Mouse (Mus musculus): Measurements from ENCODE around the gene Fanca. TPM values are rescaled to one million over a fixed set of nuclear protein-coding genes. Genes with fewer than 3 reads are reported as not detected.

Fanca gene
- polyA plus RNA-seq, 1 experiment from 2014 or later: 29.8 TPM

DNA sequence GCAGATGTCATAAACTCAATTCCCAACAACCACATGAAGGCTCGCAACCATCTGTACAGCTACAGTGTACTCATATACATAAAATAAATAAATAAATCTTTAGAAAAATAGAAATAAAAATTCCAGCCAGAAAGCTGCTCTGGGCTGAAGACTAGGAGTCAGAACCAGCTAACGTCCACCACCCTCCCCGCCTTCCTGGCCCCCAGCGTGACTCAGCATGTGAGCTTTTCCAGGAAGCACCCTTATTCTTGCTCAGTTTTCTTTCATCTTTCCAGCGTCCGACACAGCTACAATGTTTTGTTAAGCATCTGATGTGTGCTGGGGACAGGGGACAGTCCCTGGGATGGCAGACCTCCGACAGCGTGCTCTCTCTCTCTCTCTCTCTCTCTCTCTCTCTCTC is 26.8 kb upstream of the Fanca start:
- H3K27me3 ChIP-seq (replicated peaks; ENCODE audit: control insufficient read depth, insufficient read depth, low read length): no peaks in the 10 kb centered on the region
- no peak overlapping the region for H3K27ac ChIP-seq (ENCODE audit: low read depth)
- DNase-seq (ENCODE audit: low spot score) (no peak), ATAC-seq (replicated peaks; ENCODE audit: low FRiP score, low TSS enrichment, low read depth) (no peak)
- H3K9me3 ChIP-seq (ENCODE audit: control insufficient read depth, low read length): no peaks in the 10 kb centered on the region
- H3K36me3 ChIP-seq (ENCODE audit: control insufficient read depth, insufficient read depth, low read length): no peaks in the 10 kb centered on the region
- WGBS: 86% methylated on average over 8 of the region's 8 CpGs
- no peak overlapping the region for H3K4me3 ChIP-seq (ENCODE audit: low read depth, low read length)
- no peak overlapping the region for H3K9ac ChIP-seq (ENCODE audit: low read length)
- no peak overlapping the region for H3K4me2 ChIP-seq (ENCODE audit: low read length)
- H3K4me1 ChIP-seq (replicated peaks; ENCODE audit: control insufficient read depth, insufficient read depth, low read length): peaks cover 11% of the 10 kb centered on the region

DNA sequence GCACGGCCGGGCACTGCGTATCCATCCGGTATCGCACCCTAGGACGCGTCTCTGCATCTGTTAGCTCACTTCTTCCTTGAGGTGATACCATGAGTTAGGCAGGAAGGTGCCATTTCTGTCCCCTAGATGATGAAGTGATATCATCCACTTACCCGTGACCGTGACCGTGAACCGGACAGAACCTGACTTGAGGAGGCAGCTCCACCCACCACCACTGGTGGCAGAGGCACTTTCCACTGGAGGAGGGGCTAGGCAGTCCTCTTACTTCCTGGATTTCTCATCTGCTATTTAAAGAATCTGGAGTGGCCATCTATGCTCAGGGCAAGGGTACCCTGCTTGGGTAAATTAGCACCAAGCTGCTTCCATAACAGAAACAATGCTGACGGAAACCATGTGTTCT is 25.0 kb upstream of the Fanca start:
- no peak overlapping the region for H3K27ac ChIP-seq (ENCODE audit: low read depth)
- H3K9ac ChIP-seq (ENCODE audit: low read length): no peak overlapping the region
- H3K4me2 ChIP-seq (ENCODE audit: low read length): no peak overlapping the region
- 80% methylated on average over 12 of the region's 12 CpGs for WGBS
- DNase-seq (ENCODE audit: low spot score) (no peak), ATAC-seq (replicated peaks; ENCODE audit: low FRiP score, low TSS enrichment, low read depth) (no peak)
- no peak overlapping the region for H3K4me3 ChIP-seq (ENCODE audit: low read depth, low read length)
- no peaks in the 10 kb centered on the region for H3K36me3 ChIP-seq (ENCODE audit: control insufficient read depth, insufficient read depth, low read length)
- no peaks in the 10 kb centered on the region for H3K9me3 ChIP-seq (ENCODE audit: control insufficient read depth, low read length)
- no peaks in the 10 kb centered on the region for H3K27me3 ChIP-seq (replicated peaks; ENCODE audit: control insufficient read depth, insufficient read depth, low read length)
- peaks cover 7% of the 10 kb centered on the region for H3K4me1 ChIP-seq (replicated peaks; ENCODE audit: control insufficient read depth, insufficient read depth, low read length)

DNA sequence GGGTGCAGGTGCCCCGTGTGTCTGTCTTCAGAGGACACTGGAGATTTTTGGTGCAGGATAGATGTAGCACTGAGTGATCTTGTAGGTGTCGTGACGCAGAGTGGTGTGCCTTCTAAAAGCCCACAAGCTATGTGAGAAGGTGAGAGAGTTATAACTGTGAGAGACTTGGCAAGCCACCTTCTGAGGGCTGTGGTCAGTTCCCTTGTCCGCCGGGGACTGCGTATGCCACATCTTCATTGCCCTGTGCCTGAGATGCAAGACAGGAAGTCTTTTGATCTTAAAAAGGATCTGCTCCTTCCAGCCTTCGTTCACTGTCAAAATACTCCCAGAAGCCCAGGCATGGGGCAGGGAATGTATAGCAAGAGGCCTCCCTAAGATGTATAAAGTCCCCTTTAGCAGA is 24.5 kb upstream of the Fanca start:
- DNase-seq (ENCODE audit: low spot score): no peak
- no peak overlapping the region for H3K4me3 ChIP-seq (ENCODE audit: low read depth, low read length)
- no peak overlapping the region for H3K9ac ChIP-seq (ENCODE audit: low read length)
- no peaks in the 10 kb centered on the region for H3K27me3 ChIP-seq (replicated peaks; ENCODE audit: control insufficient read depth, insufficient read depth, low read length)
- H3K4me2 ChIP-seq (ENCODE audit: low read length): no peak overlapping the region
- H3K4me1 ChIP-seq (replicated peaks; ENCODE audit: control insufficient read depth, insufficient read depth, low read length): peaks cover 3% of the 10 kb centered on the region; the same call in 1 of the 2 replicates
- ATAC-seq (replicated peaks; ENCODE audit: low FRiP score, low TSS enrichment, low read depth): no peak
- no peak overlapping the region for H3K27ac ChIP-seq (ENCODE audit: low read depth)
- WGBS: 76% methylated on average over 7 of the region's 7 CpGs
- no peaks in the 10 kb centered on the region for H3K9me3 ChIP-seq (ENCODE audit: control insufficient read depth, low read length)
- H3K36me3 ChIP-seq (ENCODE audit: control insufficient read depth, insufficient read depth, low read length): no peaks in the 10 kb centered on the region

DNA sequence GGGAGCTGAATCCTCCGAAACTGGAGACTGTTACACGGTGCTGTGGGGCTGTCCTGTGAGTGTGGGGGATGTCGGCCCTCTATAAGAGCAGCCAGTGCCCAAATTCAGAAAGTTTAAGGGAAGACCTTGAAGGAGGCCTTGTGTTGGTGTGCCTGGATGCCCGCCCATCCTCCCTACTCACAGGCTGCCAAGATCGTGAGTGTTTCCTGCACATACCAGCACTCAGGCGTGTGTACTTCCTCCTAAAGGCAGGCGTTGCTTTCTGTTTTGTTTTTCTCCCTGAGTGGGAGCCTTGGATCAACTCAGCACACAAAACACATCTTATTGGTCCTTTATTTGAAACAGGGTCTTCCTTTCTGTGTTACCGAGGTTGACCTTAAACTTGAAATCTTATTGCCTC is 23.9 kb upstream of the Fanca start:
- no peak overlapping the region for H3K9ac ChIP-seq (ENCODE audit: low read length)
- no peak overlapping the region for H3K4me2 ChIP-seq (ENCODE audit: low read length)
- H3K27me3 ChIP-seq (replicated peaks; ENCODE audit: control insufficient read depth, insufficient read depth, low read length): no peaks in the 10 kb centered on the region
- no peaks in the 10 kb centered on the region for H3K36me3 ChIP-seq (ENCODE audit: control insufficient read depth, insufficient read depth, low read length)
- DNase-seq (ENCODE audit: low spot score) (no peak), ATAC-seq (replicated peaks; ENCODE audit: low FRiP score, low TSS enrichment, low read depth) (no peak)
- no peaks in the 10 kb centered on the region for H3K9me3 ChIP-seq (ENCODE audit: control insufficient read depth, low read length)
- H3K4me1 ChIP-seq (replicated peaks; ENCODE audit: control insufficient read depth, insufficient read depth, low read length): no peaks in the 10 kb centered on the region
- WGBS: 80% methylated on average over 8 of the region's 8 CpGs
- H3K27ac ChIP-seq (ENCODE audit: low read depth): no peak overlapping the region
- no peak overlapping the region for H3K4me3 ChIP-seq (ENCODE audit: low read depth, low read length)

DNA sequence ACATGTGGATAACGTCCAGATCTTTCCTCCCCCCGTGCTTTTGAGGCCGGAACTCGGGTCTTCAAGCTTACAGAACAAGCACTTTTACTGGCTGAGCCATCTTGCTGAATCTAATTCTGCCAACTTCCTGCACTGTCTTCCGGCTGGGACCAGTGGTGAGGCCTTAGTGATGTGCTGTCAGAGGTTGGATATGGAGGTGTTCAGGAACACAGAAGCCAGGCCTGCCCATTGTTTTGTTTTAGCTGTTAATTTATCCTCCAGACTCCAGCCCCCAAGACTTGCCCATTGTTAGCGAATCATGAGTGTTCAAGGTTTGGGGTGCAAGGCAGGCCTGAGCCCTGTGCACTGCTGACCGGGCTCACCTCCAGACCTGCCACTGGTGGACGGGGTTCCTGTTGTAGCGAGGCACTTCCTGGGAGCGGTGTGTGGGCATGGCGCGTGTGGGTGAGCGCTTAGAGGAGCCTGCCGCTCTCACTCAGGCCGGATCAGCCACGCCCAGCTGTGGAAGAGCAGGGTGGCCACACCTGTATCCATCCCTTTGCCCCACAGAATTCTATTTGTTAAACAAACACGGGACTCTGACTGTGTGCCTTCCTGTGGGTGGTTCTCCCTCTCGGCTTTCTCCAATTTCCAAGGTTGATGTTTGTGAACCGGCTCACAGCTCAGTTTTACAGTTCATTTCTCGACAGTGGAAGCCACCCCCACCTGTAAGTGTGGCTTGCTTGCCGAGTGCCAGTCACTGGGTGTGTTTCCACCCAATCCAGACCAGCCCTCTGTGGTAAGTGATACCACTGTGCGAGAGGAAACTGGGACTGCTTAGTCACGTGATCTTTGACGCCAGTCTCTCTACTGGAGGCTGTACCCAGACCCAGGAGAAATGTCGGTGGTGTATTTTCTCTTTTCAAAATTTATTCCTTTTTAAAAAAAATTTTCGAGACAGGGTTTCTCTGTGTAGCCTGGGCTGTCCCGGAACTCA is 23.0 kb upstream of the Fanca start:
- H3K9ac ChIP-seq (ENCODE audit: low read length): no peak overlapping the region
- H3K27me3 ChIP-seq (replicated peaks; ENCODE audit: control insufficient read depth, insufficient read depth, low read length): no peaks in the 10 kb centered on the region
- no peak overlapping the region for H3K4me3 ChIP-seq (ENCODE audit: low read depth, low read length)
- ATAC-seq (replicated peaks; ENCODE audit: low FRiP score, low TSS enrichment, low read depth) (no peak), DNase-seq (ENCODE audit: low spot score) (no peak)
- 76% methylated on average over 27 of the region's 27 CpGs for WGBS
- H3K4me1 ChIP-seq (replicated peaks; ENCODE audit: control insufficient read depth, insufficient read depth, low read length): no peaks in the 10 kb centered on the region
- H3K36me3 ChIP-seq (ENCODE audit: control insufficient read depth, insufficient read depth, low read length): no peaks in the 10 kb centered on the region
- H3K9me3 ChIP-seq (ENCODE audit: control insufficient read depth, low read length): no peaks in the 10 kb centered on the region
- no peak overlapping the region for H3K27ac ChIP-seq (ENCODE audit: low read depth)
- H3K4me2 ChIP-seq (ENCODE audit: low read length): no peak overlapping the region

DNA sequence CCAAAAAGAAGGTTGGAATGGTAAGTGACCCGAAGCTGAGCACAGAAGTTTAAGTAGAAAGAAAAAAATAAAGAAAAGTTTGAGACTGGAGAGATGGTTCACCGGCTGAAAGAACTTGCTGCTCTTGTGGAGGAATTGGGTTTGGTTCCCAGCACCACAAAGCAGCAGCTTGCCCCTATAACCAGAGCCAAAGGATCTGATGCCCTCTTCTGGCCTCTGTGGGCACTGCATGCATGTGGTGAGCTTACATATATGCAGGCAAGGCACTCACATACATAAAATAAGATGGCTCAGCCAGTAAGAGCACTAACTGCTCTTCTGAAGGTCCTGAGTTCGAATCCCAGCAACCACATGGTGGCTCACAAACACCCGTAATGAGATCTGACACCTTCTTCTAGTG is 21.7 kb upstream of the Fanca start:
- no peak overlapping the region for H3K27ac ChIP-seq (ENCODE audit: low read depth)
- no peaks in the 10 kb centered on the region for H3K36me3 ChIP-seq (ENCODE audit: control insufficient read depth, insufficient read depth, low read length)
- no peak overlapping the region for H3K4me3 ChIP-seq (ENCODE audit: low read depth, low read length)
- ATAC-seq (replicated peaks; ENCODE audit: low FRiP score, low TSS enrichment, low read depth) (no peak), DNase-seq (ENCODE audit: low spot score) (no peak)
- H3K4me1 ChIP-seq (replicated peaks; ENCODE audit: control insufficient read depth, insufficient read depth, low read length): no peaks in the 10 kb centered on the region
- H3K9ac ChIP-seq (ENCODE audit: low read length): no peak overlapping the region
- H3K4me2 ChIP-seq (ENCODE audit: low read length): no peak overlapping the region
- 91% methylated on average over 4 of the region's 4 CpGs for WGBS
- no peaks in the 10 kb centered on the region for H3K9me3 ChIP-seq (ENCODE audit: control insufficient read depth, low read length)
- H3K27me3 ChIP-seq (replicated peaks; ENCODE audit: control insufficient read depth, insufficient read depth, low read length): no peaks in the 10 kb centered on the region

DNA sequence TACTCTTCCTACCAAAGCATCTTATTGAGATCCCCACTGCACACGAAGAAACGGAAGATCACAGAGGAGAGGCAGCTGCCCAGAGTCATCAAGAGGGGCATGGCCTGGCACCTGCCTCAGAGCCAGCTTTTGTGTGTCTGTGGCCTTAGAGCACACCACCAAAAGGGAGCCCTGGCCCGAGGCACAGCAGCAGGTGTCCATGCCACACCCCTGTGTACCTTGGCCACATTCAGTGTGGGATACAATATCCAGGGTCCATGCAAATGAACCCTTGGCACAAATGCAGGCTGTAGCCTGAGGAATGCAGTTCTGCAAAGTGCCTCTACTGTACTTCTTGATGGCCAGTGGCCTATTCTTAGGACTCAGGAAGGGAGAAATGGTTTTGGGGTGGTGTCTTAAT is 19.1 kb upstream of the Fanca start:
- Histone ChIP-seq H3K27me3 (replicated peaks; ENCODE audit: control insufficient read depth, insufficient read depth, low read length) (peaks cover 16% of the 10 kb centered on the region; the same call in 1 of the 2 replicates), H3K4me2 (ENCODE audit: low read length) (no peak overlapping the region), H3K9me3 (ENCODE audit: control insufficient read depth, low read length) (no peaks in the 10 kb centered on the region), H3K4me1 (replicated peaks; ENCODE audit: control insufficient read depth, insufficient read depth, low read length) (0 out of 2 replicates have a peak, but pooled peaks cover 3% of the 10 kb centered on the region), H3K36me3 (ENCODE audit: control insufficient read depth, insufficient read depth, low read length) (no peaks in the 10 kb centered on the region), H3K27ac (ENCODE audit: low read depth) (no peak overlapping the region), H3K4me3 (ENCODE audit: low read depth, low read length) (no peak overlapping the region), H3K9ac (ENCODE audit: low read length) (no peak overlapping the region)
- 85% methylated on average over 3 of the region's 3 CpGs for WGBS
- ATAC-seq (replicated peaks; ENCODE audit: low FRiP score, low TSS enrichment, low read depth) (no peak), DNase-seq (ENCODE audit: low spot score) (no peak)

DNA sequence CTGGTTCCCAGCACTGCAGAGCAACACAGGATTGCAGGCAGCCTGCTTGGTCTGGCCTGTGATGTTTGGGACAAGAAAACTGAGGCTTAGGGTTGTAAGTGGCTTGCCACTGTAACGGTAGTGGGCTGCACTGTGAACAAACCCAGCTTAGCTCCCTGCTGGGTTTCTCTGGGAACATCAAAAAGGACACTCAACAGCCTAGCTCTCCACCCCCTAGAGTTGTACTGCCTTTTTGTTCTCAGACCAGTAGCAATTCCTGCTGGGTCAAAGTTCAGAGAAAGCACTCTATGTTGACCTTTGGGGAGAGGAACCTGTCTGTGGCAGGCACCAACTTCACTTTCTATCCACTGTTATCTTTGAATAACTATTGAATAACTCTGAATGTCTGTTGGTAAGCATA is 16.1 kb upstream of the Fanca start:
- no peak for ATAC-seq (replicated peaks; ENCODE audit: low FRiP score, low TSS enrichment, low read depth)
- no peak for DNase-seq (ENCODE audit: low spot score)
- H3K27ac ChIP-seq (ENCODE audit: low read depth): no peak overlapping the region
- no peak overlapping the region for H3K9ac ChIP-seq (ENCODE audit: low read length)
- H3K4me2 ChIP-seq (ENCODE audit: low read length): no peak overlapping the region
- H3K4me3 ChIP-seq (ENCODE audit: low read depth, low read length): no peak overlapping the region
- peaks cover 16% of the 10 kb centered on the region; the same call in 1 of the 2 replicates for H3K27me3 ChIP-seq (replicated peaks; ENCODE audit: control insufficient read depth, insufficient read depth, low read length)
- WGBS: 9% methylated on average over 1 of the region's 1 CpGs
- no peaks in the 10 kb centered on the region for H3K36me3 ChIP-seq (ENCODE audit: control insufficient read depth, insufficient read depth, low read length)
- no peaks in the 10 kb centered on the region for H3K9me3 ChIP-seq (ENCODE audit: control insufficient read depth, low read length)
- H3K4me1 ChIP-seq (replicated peaks; ENCODE audit: control insufficient read depth, insufficient read depth, low read length): peaks cover 10% of the 10 kb centered on the region; the same call in 1 of the 2 replicates

DNA sequence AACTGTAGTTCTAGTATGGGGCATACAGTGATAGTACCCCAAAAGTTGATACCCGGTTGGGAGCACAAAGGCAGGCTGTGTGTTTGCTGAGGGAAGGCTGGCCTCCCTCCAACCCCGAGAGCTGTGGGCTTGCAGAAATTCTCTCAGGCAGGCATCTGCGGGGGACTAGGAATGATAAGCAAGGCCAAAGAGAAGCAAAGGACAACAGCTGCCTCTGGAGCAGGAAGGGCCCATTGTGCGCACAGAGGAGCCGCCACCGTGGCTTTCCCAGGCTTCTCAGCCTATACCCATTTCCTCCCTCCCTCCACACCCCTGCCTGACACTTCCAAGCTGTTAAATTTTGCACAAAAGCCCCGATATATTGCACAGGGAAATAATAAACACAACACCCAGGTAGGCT is 15.5 kb upstream of the Fanca start:
- H3K36me3 ChIP-seq (ENCODE audit: control insufficient read depth, insufficient read depth, low read length): no peaks in the 10 kb centered on the region
- H3K4me3 ChIP-seq (ENCODE audit: low read depth, low read length): peak overlapping the region; percentile 59; the same call in 1 of the 2 replicates
- DNase-seq (ENCODE audit: low spot score) (no peak), ATAC-seq (replicated peaks; ENCODE audit: low FRiP score, low TSS enrichment, low read depth) (no peak)
- H3K4me1 ChIP-seq (replicated peaks; ENCODE audit: control insufficient read depth, insufficient read depth, low read length): peaks cover 10% of the 10 kb centered on the region; the same call in 1 of the 2 replicates
- no peaks in the 10 kb centered on the region for H3K9me3 ChIP-seq (ENCODE audit: control insufficient read depth, low read length)
- H3K9ac ChIP-seq (ENCODE audit: low read length): no peak overlapping the region
- no peak overlapping the region for H3K27ac ChIP-seq (ENCODE audit: low read depth)
- WGBS: 10% methylated on average over 7 of the region's 7 CpGs
- H3K4me2 ChIP-seq (ENCODE audit: low read length): no peak overlapping the region
- peaks cover 16% of the 10 kb centered on the region; the same call in 1 of the 2 replicates for H3K27me3 ChIP-seq (replicated peaks; ENCODE audit: control insufficient read depth, insufficient read depth, low read length)

Data from intestine, embryonic 14.5 days (tissue).